In the genomic region with DNA sequence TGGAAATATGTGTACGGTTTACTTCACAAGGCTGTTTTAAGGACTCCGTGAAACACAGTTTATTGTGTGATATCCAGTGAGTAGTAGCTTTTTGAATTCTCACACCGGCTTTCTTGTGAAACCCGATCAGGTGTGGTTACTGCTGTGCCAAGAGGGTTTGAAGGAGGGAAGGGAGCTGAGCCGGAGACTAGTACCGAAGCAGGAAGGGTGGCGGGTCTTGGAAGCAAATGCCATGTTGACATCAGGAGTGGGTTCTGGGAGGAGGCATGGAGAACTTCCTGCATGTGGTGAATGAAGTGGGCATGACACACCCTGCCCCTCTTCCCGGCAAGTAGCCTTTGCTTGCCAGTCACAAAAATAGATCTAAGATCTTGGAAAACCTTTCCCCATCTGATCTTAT, we compare ENCODE assay signal across 8 mouse cellular contexts. TPM values are rescaled to one million over a fixed set of nuclear protein-coding genes. Genes with fewer than 3 reads are reported as not detected.
DNase-seq lines count a peak whose midpoint lies in the region; ATAC-seq lines count a peak whose summit lies in the region.

No protein-coding gene starts in this region.

- peak overlapping the region; percentile 89 for H3K4me2 ChIP-seq in kidney, embryonic 16.5 days (replicated peaks; ENCODE audit: low read depth, low read length)
- H3K4me2 ChIP-seq in embryonic facial prominence, embryonic 12.5 days (replicated peaks), result peak overlapping the region; percentile 92
- H3K4me2 ChIP-seq in hindbrain, embryonic 14.5 days (replicated peaks), result peak overlapping the region; percentile 57
- peak overlapping the region; percentile 86 for H3K4me2 ChIP-seq in neural tube, embryonic 12.5 days (replicated peaks)

- DNase-seq in kidney, postnatal 36 days, result no peak
- no peak for DNase-seq in hindbrain, embryonic 14.5 days (ENCODE audit: low spot score)
- no peak for DNase-seq in right cerebral cortex, postnatal 4 days
- DNase-seq in urinary bladder, adult 2 months (ENCODE audit: low spot score), result no peak
- DNase-seq in gastrocnemius, postnatal 4 days (ENCODE audit: low spot score in 2 of 2), result no peak

- peaks cover 20% of the 10 kb centered on the region for H3K4me1 ChIP-seq in kidney, embryonic 16.5 days (ENCODE audit: insufficient read depth, low read length)
- peaks cover 15% of the 10 kb centered on the region for H3K4me1 ChIP-seq in embryonic facial prominence, embryonic 12.5 days
- H3K4me1 ChIP-seq in hindbrain, embryonic 14.5 days (replicated peaks; ENCODE audit: control insufficient read depth, insufficient read depth, low read length), result peaks cover 14% of the 10 kb centered on the region
- H3K4me1 ChIP-seq in neural tube, embryonic 12.5 days, result peaks cover 17% of the 10 kb centered on the region

- no peak for ATAC-seq in kidney, embryonic 16.5 days (ENCODE audit: low FRiP score, low TSS enrichment)
- no peak for ATAC-seq in embryonic facial prominence, embryonic 12.5 days (ENCODE audit: insufficient number of reproducible peaks, insufficient read depth, low FRiP score, low TSS enrichment)
- ATAC-seq in hindbrain, embryonic 14.5 days (ENCODE audit: low FRiP score), result no peak
- ATAC-seq in neural tube, embryonic 12.5 days (ENCODE audit: low FRiP score, low read depth), result no peak

- no peaks in the 10 kb centered on the region for H3K27me3 ChIP-seq in kidney, embryonic 16.5 days (ENCODE audit: insufficient read depth, low read length)
- 0 out of 2 replicates have a peak, but pooled peaks cover 5% of the 10 kb centered on the region for H3K27me3 ChIP-seq in embryonic facial prominence, embryonic 12.5 days
- H3K27me3 ChIP-seq in hindbrain, embryonic 14.5 days (ENCODE audit: control insufficient read depth, insufficient read depth, low read length), result no peaks in the 10 kb centered on the region
- no peaks in the 10 kb centered on the region for H3K27me3 ChIP-seq in neural tube, embryonic 12.5 days (replicated peaks)

- peak overlapping the region; percentile 72 for H3K9ac ChIP-seq in kidney, embryonic 16.5 days (replicated peaks; ENCODE audit: low read length)
- H3K9ac ChIP-seq in embryonic facial prominence, embryonic 12.5 days, result 0 out of 2 replicates have a peak overlapping the region, but pooled peaks have one; percentile 66
- peak overlapping the region; percentile 74 for H3K9ac ChIP-seq in hindbrain, embryonic 14.5 days
- peak overlapping the region; percentile 87; the same call in 1 of the 2 replicates for H3K9ac ChIP-seq in neural tube, embryonic 12.5 days

- H3K27ac ChIP-seq in kidney, embryonic 16.5 days (ENCODE audit: low read length), result peak overlapping the region; percentile 85
- no peak overlapping the region for H3K27ac ChIP-seq in embryonic facial prominence, embryonic 12.5 days
- peak overlapping the region; percentile 92 for H3K27ac ChIP-seq in hindbrain, embryonic 14.5 days
- no peak overlapping the region; the same call in 1 of the 2 replicates for H3K27ac ChIP-seq in neural tube, embryonic 12.5 days

- 28% methylated on average over 8 of the region's 8 CpGs for WGBS in kidney, embryonic 16.5 days
- 45% methylated on average over 8 of the region's 8 CpGs for WGBS in embryonic facial prominence, embryonic 12.5 days
- 42% methylated on average over 8 of the region's 8 CpGs for WGBS in hindbrain, embryonic 14.5 days
- 60% methylated on average over 8 of the region's 8 CpGs for WGBS in neural tube, embryonic 12.5 days

- no peaks in the 10 kb centered on the region for H3K36me3 ChIP-seq in kidney, embryonic 16.5 days (ENCODE audit: insufficient read depth, low read length)
- H3K36me3 ChIP-seq in embryonic facial prominence, embryonic 12.5 days, result no peaks in the 10 kb centered on the region
- 0 out of 2 replicates have a peak, but pooled peaks cover 4% of the 10 kb centered on the region for H3K36me3 ChIP-seq in hindbrain, embryonic 14.5 days (replicated peaks; ENCODE audit: control insufficient read depth, insufficient read depth)
- no peaks in the 10 kb centered on the region for H3K36me3 ChIP-seq in neural tube, embryonic 12.5 days

- H3K9me3 ChIP-seq in kidney, embryonic 16.5 days (ENCODE audit: low read length), result no peaks in the 10 kb centered on the region
- H3K9me3 ChIP-seq in embryonic facial prominence, embryonic 12.5 days, result no peaks in the 10 kb centered on the region
- H3K9me3 ChIP-seq in hindbrain, embryonic 14.5 days (ENCODE audit: control insufficient read depth, low read length), result no peaks in the 10 kb centered on the region
- no peaks in the 10 kb centered on the region for H3K9me3 ChIP-seq in neural tube, embryonic 12.5 days

- peak overlapping the region; percentile 61 for H3K4me3 ChIP-seq in kidney, embryonic 16.5 days (ENCODE audit: low read length)
- peak overlapping the region; percentile 65 for H3K4me3 ChIP-seq in embryonic facial prominence, embryonic 12.5 days
- H3K4me3 ChIP-seq in hindbrain, embryonic 14.5 days (replicated peaks; ENCODE audit: low read length), result peak overlapping the region; percentile 79
- peak overlapping the region; percentile 75 for H3K4me3 ChIP-seq in neural tube, embryonic 12.5 days

RNA-seq across cellular contexts. Expression of gene Slc4a8, which starts 1.1 kb away (rescaled TPM):
- 8.4 and 8.7 TPM in 2 replicates for polyA plus RNA-seq in kidney, embryonic 16.5 days (2015; fragmentation: Nextera tagmentation; extraction: Ambion mirVana)
- 7.3 and 8.4 TPM in 2 replicates for polyA plus RNA-seq in embryonic facial prominence, embryonic 12.5 days (2016; fragmentation: Nextera tagmentation; extraction: Ambion mirVana)
- polyA plus RNA-seq in hindbrain, embryonic 14.5 days (2014; fragmentation: Nextera tagmentation; extraction: Ambion mirVana), result 23.6 and 24.0 TPM in 2 replicates
- polyA plus RNA-seq in neural tube, embryonic 12.5 days (2016; fragmentation: Nextera tagmentation; extraction: Ambion mirVana), result 15.8 and 16.8 TPM in 2 replicates
- 5.5 and 5.6 TPM in 2 replicates for polyA plus RNA-seq in urinary bladder, adult 2 months (2012; rRNA removed)
- 1 to 10 TPM; 1.5 to 2.3 TPM for total RNA-seq in gastrocnemius, postnatal 4 days (2021)

RNA-seq across cellular contexts. Expression of gene Galnt6, which starts 33.5 kb away (rescaled TPM):
- 0.87 and 1.1 TPM in 2 replicates for polyA plus RNA-seq in kidney, embryonic 16.5 days (2015; fragmentation: Nextera tagmentation; extraction: Ambion mirVana)
- polyA plus RNA-seq in embryonic facial prominence, embryonic 12.5 days (2016; fragmentation: Nextera tagmentation; extraction: Ambion mirVana), result 0.39 and 0.40 TPM in 2 replicates
- 0.16 TPM in 2 replicates for polyA plus RNA-seq in hindbrain, embryonic 14.5 days (2014; fragmentation: Nextera tagmentation; extraction: Ambion mirVana)
- polyA plus RNA-seq in neural tube, embryonic 12.5 days (2016; fragmentation: Nextera tagmentation; extraction: Ambion mirVana), result 0.15 and 0.37 TPM in 2 replicates
- polyA plus RNA-seq in urinary bladder, adult 2 months (2012; rRNA removed), result 14.7 and 20.5 TPM in 2 replicates
- under 1 TPM; 0.80 to 0.96 TPM for total RNA-seq in gastrocnemius, postnatal 4 days (2021)

Comparison
In these comparisons a context has a peak if more than half of its experiments do, and no peak if none do; other contexts are left out.
1. H3K27ac ChIP-seq: peak in kidney, embryonic 16.5 days (single experiment) and hindbrain, embryonic 14.5 days (single experiment); none in embryonic facial prominence, embryonic 12.5 days (single experiment) and neural tube, embryonic 12.5 days (single experiment).
2. Peak in every context shown above with its lines, with median percentiles within 50 percentile points of each other: H3K4me2 ChIP-seq, H3K4me3 ChIP-seq and H3K9ac ChIP-seq.